Mouse (Mus musculus): ENCODE measurements at regions not wholly inside any gene's neighbourhood (a gene's known extent, or its start where the extent isn't known, plus 50 kb on each side); places are given as distances from the start of the nearest gene placed in this dataset.

DNA sequence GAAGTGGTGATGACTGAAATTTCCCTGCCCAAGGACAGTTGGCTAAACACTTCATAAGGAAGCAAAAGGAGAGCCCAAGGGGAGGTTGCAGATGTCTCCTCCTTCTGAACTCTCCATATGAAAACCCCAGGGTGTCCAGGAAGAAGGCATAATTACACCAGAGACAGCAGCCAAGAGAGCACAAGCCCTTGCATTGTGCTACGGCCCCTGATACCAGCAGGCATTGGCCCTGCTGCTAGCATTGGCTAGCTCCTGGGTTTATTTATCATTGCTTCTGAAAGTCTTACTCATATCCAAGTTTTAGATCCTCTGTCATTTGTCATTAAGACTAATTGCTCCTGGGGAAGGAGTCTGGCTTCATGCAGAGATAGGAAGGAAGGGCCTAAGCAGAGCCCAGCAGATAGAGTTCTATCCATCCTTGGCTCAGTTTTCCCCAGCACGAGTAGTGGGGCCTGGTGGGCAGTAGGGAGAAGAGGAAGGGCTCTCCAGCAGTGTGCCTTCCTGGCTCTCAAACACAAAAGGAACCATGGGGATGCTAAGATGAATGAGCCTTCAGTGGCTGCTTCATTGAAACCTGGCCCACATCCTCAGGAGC, 98.5 kb upstream of the Tmc3 start:
- DNase-seq: no peak

DNA sequence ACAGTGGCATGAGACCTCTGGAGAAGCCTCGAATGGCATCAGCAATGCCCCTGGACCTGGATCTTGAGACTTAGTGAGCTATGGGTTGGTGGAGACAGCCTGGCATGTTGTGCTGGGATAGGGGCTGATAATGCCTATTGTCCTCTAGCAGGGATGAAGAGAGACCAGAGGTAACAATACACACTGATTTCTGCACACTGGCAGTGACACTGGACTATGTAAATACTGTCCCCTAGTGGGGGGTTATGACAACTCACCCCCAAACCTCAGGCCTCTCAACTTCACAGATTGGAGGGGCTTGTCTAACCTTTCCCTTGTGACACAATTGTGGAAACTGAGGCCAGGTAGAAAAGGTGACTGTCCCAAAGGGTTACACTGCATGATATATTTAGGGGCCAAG, 94.9 kb upstream of the Tmc3 start:
- DNase-seq: no peak

- no peak for DNase-seq
These were observed 79.6 kb upstream of the Tmc3 start for GRCm38 (mm10) chr7:83504996-83505645.

DNA sequence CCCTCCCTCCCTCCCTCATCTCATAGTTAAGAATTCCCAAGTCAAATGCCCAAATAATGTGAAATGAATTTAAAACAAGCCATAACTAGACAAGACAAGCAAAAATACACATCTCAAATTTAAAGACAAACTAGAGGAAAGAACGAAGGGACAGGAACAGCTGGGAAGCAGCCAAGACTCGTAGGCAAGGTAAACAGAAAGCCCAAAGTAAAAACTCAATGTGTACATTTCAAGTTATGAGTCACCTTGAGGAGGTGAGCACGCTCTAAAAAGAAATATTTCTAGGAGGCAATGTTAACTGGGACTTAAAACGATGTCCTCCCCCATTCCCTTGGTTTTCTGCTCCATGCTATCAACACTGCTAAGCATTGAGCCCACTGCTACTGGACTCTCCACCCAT, 68.4 kb upstream of the Tmc3 start:
- no peak for DNase-seq

- DNase-seq: no peak
These were observed 63.2 kb upstream of the Tmc3 start for GRCm38 (mm10) chr7:83521511-83521910.

All from adrenal gland, adult 8-10 months (tissue).